Mouse (Mus musculus): ENCODE data around the gene Ppil1.

DNA sequence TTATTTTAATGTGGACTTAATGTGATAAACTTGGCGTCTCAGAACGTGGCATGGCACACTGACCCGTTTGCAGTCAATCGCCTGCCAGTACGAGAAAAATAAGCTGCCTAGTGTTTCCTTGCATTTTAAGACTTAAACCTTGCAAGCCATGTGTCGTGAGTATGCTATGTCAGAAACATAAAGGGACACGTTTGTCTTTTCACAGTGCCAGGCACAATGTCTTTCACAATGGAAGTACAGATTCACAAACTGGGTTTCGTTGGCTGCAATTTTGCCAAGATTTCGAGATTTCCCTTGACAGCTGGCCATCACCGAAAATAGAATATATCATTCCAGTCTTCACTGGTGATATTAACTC is 5.3 kb upstream of the Ppil1 start:
- TF ChIP-seq CTCF (IDR thresholded peaks at IDR 0.05; ENCODE audit: low read depth, low read length) (no peak), GATA1 (IDR thresholded peaks at IDR 0.05; ENCODE audit: borderline replicate concordance, low read length) (no peak), GATA2 (IDR thresholded peaks at IDR 0.05; ENCODE audit: borderline replicate concordance, low read depth, low read length) (no peak), POLR2AphosphoS5 (IDR thresholded peaks at IDR 0.05; ENCODE audit: insufficient replicate concordance, low read depth, low read length) (no peak)

Data from G1E (cell line).